Mouse (Mus musculus): ENCODE measurements around the gene Efl1. TPM values are rescaled to one million over a fixed set of nuclear protein-coding genes. Genes with fewer than 3 reads are reported as not detected.

The Efl1 gene
- polyA plus RNA-seq, 2 experiments: 10.2 to 27.6 TPM

DNA sequence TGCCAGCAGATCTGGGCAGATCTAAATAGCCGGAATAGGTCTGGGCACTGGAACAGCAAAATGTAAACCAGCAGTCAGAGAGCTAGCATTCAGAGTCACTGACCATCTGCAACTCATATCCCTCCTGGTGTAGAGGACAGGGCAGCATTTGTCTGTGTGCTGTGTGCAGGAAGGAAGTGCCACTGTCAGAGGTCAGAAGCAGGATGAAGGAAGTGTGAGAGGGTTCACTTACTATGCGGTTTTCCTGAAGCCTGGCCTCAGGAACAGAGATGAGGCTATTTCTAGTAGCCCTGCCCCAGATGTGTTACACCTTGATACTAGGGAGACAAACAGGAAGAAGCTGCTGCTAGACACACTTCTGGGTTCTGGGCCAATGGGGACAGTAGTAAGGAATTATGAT is 100.4 kb downstream of the Efl1 start:
- Histone ChIP-seq H3K27me3 (ENCODE audit: control insufficient read depth, insufficient read depth, low read length) (no peaks in the 10 kb centered on the region), H3K4me1 (ENCODE audit: control insufficient read depth, insufficient read depth, low read length) (peaks cover 10% of the 10 kb centered on the region), H3K36me3 (ENCODE audit: control insufficient read depth, insufficient read depth, low read length) (peaks cover 5% of the 10 kb centered on the region; the same call in 1 of the 2 replicates), H3K27ac (replicated peaks; ENCODE audit: low read depth, low read length) (no peak overlapping the region), H3K4me3 (replicated peaks; ENCODE audit: low read length) (no peak overlapping the region), H3K9me3 (ENCODE audit: control insufficient read depth, low read length) (no peaks in the 10 kb centered on the region), H3K4me2 (replicated peaks; ENCODE audit: low read depth, low read length, severe bottlenecking) (no peak overlapping the region), H3K9ac (ENCODE audit: low read depth, low read length, severe bottlenecking) (no peak overlapping the region)
- TF ChIP-seq POLR2A (IDR thresholded peaks at IDR 0.05; ENCODE audit: borderline replicate concordance, extremely low read depth, insufficient read depth, insufficient read length): no peak
- DNase-seq (ENCODE audit: low spot score): no peak
- WGBS: 46% methylated on average over 2 of the region's 2 CpGs
- ATAC-seq (ENCODE audit: low FRiP score, low read depth): no peak

DNA sequence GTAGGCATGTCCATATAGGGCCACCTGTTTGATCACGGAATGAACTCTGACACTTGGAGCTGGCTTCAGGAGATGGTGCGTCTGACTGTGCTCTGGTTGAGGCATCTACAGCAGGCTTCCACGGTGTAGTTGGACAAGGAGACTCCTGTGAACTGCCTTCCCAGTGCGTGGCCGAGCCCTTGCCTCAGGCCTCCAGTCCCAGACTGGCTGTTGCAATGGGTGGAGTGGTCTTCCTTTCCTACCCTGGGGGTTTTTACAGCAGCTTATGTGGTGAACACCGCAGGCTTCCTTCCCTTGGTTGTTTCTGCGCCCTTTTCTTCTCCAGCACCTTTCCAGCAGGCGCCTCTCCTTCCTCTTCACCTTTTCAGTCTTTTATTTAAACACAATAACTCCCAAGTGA is 100.8 kb downstream of the Efl1 start:
- Histone ChIP-seq H3K27me3 (ENCODE audit: control insufficient read depth, insufficient read depth, low read length) (no peaks in the 10 kb centered on the region), H3K9me3 (ENCODE audit: control insufficient read depth, low read length) (no peaks in the 10 kb centered on the region), H3K36me3 (ENCODE audit: control insufficient read depth, insufficient read depth, low read length) (peaks cover 7% of the 10 kb centered on the region; the same call in 1 of the 2 replicates), H3K9ac (ENCODE audit: low read depth, low read length, severe bottlenecking) (no peak overlapping the region), H3K4me3 (replicated peaks; ENCODE audit: low read length) (no peak overlapping the region), H3K4me1 (ENCODE audit: control insufficient read depth, insufficient read depth, low read length) (peaks cover 8% of the 10 kb centered on the region; the same call in 1 of the 2 replicates), H3K27ac (replicated peaks; ENCODE audit: low read depth, low read length) (0 out of 2 replicates have a peak overlapping the region, but pooled peaks have one; percentile 15), H3K4me2 (replicated peaks; ENCODE audit: low read depth, low read length, severe bottlenecking) (no peak overlapping the region)
- WGBS: 86% methylated on average over 8 of the region's 8 CpGs
- TF ChIP-seq POLR2A (IDR thresholded peaks at IDR 0.05; ENCODE audit: borderline replicate concordance, extremely low read depth, insufficient read depth, insufficient read length): no peak
- DNase-seq (ENCODE audit: low spot score) (no peak), ATAC-seq (ENCODE audit: low FRiP score, low read depth) (no peak)

GRCm38 (mm10) chr7:82752171-82753085 is 104.0 kb downstream of the Efl1 start:
- peak; percentile 51 for DNase-seq (ENCODE audit: low spot score)
- Histone ChIP-seq H3K4me1 (ENCODE audit: control insufficient read depth, insufficient read depth, low read length) (peaks cover 8% of the 10 kb centered on the region; the same call in 1 of the 2 replicates), H3K27ac (replicated peaks; ENCODE audit: low read depth, low read length) (peak overlapping the region; percentile 65), H3K27me3 (ENCODE audit: control insufficient read depth, insufficient read depth, low read length) (no peaks in the 10 kb centered on the region), H3K4me3 (replicated peaks; ENCODE audit: low read length) (no peak overlapping the region), H3K9me3 (ENCODE audit: control insufficient read depth, low read length) (no peaks in the 10 kb centered on the region), H3K9ac (ENCODE audit: low read depth, low read length, severe bottlenecking) (no peak overlapping the region), H3K36me3 (ENCODE audit: control insufficient read depth, insufficient read depth, low read length) (peaks cover 15% of the 10 kb centered on the region), H3K4me2 (replicated peaks; ENCODE audit: low read depth, low read length, severe bottlenecking) (no peak overlapping the region)
- TF ChIP-seq POLR2A (IDR thresholded peaks at IDR 0.05; ENCODE audit: borderline replicate concordance, extremely low read depth, insufficient read depth, insufficient read length): no peak
- peak; percentile 60; the same call in 1 of the 2 replicates for ATAC-seq (ENCODE audit: low FRiP score, low read depth)
- WGBS: 57% methylated on average over 8 of the region's 8 CpGs

DNA sequence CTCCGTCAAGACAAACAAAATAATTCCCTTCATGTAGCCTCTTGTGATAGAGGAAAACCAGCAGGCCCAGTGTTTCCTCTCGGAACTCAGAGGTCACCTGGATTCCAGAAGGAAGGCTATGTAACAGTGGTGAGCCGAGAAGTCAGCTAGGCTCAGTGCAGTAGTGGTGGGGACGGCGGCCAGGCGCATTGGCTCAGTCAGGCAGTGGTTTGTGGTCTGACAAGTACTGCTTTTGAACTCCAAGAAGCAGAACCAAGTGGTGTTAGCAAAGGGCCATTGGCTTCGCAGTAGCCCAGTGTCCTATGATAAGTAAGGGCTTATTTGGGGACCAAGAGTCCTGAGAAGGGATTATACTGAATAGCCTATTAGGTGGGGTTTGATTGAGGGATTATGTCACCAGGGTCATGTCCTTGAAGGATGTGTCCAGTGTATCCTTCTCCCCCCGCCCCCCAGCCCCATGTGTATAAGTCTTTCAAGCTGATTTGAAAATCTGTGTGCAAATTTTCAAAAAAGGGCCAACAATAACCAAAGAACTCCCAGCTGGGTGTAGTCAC is 107.3 kb downstream of the Efl1 start:
- WGBS: 84% methylated on average over 8 of the region's 8 CpGs
- Histone ChIP-seq H3K4me1 (ENCODE audit: control insufficient read depth, insufficient read depth, low read length) (peaks cover 8% of the 10 kb centered on the region; the same call in 1 of the 2 replicates), H3K36me3 (ENCODE audit: control insufficient read depth, insufficient read depth, low read length) (peaks cover 18% of the 10 kb centered on the region), H3K4me3 (replicated peaks; ENCODE audit: low read length) (no peak overlapping the region), H3K4me2 (replicated peaks; ENCODE audit: low read depth, low read length, severe bottlenecking) (no peak overlapping the region), H3K27ac (replicated peaks; ENCODE audit: low read depth, low read length) (no peak overlapping the region), H3K27me3 (ENCODE audit: control insufficient read depth, insufficient read depth, low read length) (no peaks in the 10 kb centered on the region), H3K9me3 (ENCODE audit: control insufficient read depth, low read length) (no peaks in the 10 kb centered on the region), H3K9ac (ENCODE audit: low read depth, low read length, severe bottlenecking) (no peak overlapping the region)
- TF ChIP-seq POLR2A (IDR thresholded peaks at IDR 0.05; ENCODE audit: borderline replicate concordance, extremely low read depth, insufficient read depth, insufficient read length): no peak
- DNase-seq (ENCODE audit: low spot score) (no peak), ATAC-seq (ENCODE audit: low FRiP score, low read depth) (no peak)

DNA sequence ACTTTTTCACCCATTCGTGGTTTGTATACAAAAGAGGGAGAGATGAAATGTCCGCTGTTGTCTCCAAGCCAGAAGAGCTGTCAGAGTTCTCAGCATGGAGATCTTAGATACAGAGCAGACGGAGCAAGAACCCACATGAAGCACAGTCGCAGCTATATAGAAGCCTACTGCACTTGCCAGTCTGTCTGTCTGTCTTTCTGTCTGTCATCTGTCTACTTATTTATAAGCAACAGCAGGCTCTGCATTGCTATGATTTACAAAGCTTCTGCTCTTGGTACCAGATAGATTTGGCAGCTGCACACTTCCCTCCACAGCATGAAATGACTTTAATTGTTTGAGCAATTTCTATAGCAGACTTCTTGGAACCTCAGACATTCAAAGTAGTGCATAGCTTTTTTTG is 110.1 kb downstream of the Efl1 start:
- WGBS: 89% methylated on average over 4 of the region's 4 CpGs
- H3K4me1 ChIP-seq (ENCODE audit: control insufficient read depth, insufficient read depth, low read length): no peaks in the 10 kb centered on the region
- H3K9me3 ChIP-seq (ENCODE audit: control insufficient read depth, low read length): no peaks in the 10 kb centered on the region
- no peaks in the 10 kb centered on the region for H3K27me3 ChIP-seq (ENCODE audit: control insufficient read depth, insufficient read depth, low read length)
- TF ChIP-seq POLR2A (IDR thresholded peaks at IDR 0.05; ENCODE audit: borderline replicate concordance, extremely low read depth, insufficient read depth, insufficient read length): no peak
- no peak overlapping the region for H3K9ac ChIP-seq (ENCODE audit: low read depth, low read length, severe bottlenecking)
- ATAC-seq (ENCODE audit: low FRiP score, low read depth) (no peak), DNase-seq (ENCODE audit: low spot score) (no peak)
- no peak overlapping the region for H3K27ac ChIP-seq (replicated peaks; ENCODE audit: low read depth, low read length)
- peaks cover 24% of the 10 kb centered on the region for H3K36me3 ChIP-seq (ENCODE audit: control insufficient read depth, insufficient read depth, low read length)
- no peak overlapping the region for H3K4me3 ChIP-seq (replicated peaks; ENCODE audit: low read length)
- H3K4me2 ChIP-seq (replicated peaks; ENCODE audit: low read depth, low read length, severe bottlenecking): no peak overlapping the region

All from limb, embryonic 14.5 days (tissue).